Mouse (Mus musculus): ENCODE measurements around the gene Map4k4.

GRCm38 (mm10) chr1:40052156-40052555, 151.4 kb downstream of the Map4k4 start:
- TF ChIP-seq POLR2A (IDR thresholded peaks at IDR 0.05; ENCODE audit: borderline replicate concordance, extremely low read depth, low read depth, low read length) (no peak), CTCF (IDR thresholded peaks at IDR 0.05; ENCODE audit: insufficient read depth, low read length) (no peak)

All from lung, adult 2 months (tissue).